In the genomic region with DNA sequence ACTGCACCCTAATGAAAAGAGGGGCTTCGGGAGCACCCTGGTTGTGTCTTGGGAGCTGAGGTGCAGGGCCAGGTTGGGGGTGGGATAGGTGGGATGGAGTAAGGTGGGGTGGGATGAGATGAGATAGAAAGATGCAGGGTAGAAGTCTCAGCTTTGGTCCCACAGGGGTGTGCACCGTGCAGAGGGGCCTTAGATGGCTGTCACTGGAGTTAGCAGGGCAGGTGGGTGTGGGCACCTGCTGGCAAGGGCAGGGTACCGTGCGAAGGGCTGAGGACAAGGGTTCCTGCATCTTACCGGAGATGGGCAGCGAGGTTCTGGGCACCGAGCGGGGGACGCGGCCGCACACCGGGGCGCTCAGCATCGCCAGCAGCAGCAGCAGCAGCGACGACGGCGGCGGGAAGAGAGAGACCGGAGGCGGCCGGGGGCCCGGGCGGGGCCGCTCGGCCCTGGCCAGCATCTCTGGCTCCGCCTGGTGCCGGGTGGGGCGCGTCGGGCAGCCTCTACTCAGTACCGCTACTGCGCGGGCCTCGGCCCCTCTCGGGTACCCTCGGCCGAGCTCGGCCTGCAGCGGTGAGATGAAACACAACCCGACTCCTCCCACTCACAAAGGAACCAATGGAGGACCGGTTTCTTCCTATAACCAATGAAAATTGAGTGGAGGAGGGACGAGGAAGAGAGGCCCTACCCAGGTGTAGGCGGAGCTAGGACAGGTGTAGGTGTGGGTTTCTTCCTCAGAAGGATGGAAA, we compare ENCODE assay signal across 9 mouse cellular contexts. TPM values are rescaled to one million over a fixed set of nuclear protein-coding genes. Genes with fewer than 3 reads are reported as not detected.
DNase-seq lines count a peak whose midpoint lies in the region; ATAC-seq and TF ChIP-seq lines count a peak whose summit lies in the region.
"Had no signal": no experiment of that assay in that cellular context is flagged by ENCODE, and none has a peak within 500 bp of the region (broad histone marks: within the 10 kb centered on the region; RNA-seq: fewer than 3 reads in every experiment).

A gene (minus strand): TSS at position 603 of the 746 bp plus-strand sequence.

- peak; percentile 76 for DNase-seq in Muller cell, postnatal 12 days (ENCODE audit: inconsistent ontology term)
- DNase-seq in layer of hippocampus, postnatal 25 days (ENCODE audit: extremely low spot score in 1 of 2, low spot score in 1 of 2): peak; percentile 52 to 55
- peak; percentile 90 for DNase-seq in lung, postnatal 0 days (ENCODE audit: low spot score)
- peak; percentile 86 for DNase-seq in retina, postnatal 1 day
- no peak for DNase-seq in spleen, adult 12 weeks (ENCODE audit: low spot score)

- WGBS in forebrain, embryonic 12.5 days: 2% methylated on average over 43 of the region's 44 CpGs
- WGBS in hindbrain, embryonic 16.5 days: 4% methylated on average over 28 of the region's 44 CpGs
- 4% methylated on average over 41 of the region's 44 CpGs for WGBS in lung, postnatal 0 days

- H3K4me2 ChIP-seq in forebrain, embryonic 12.5 days: peak within 1 kb of the TSS; percentile 82
- H3K4me2 ChIP-seq in hindbrain, embryonic 16.5 days (ENCODE audit: low read length): peak within 1 kb of the TSS; percentile 73
- peak within 1 kb of the TSS; percentile 61 for H3K4me2 ChIP-seq in lung, postnatal 0 days (replicated peaks; ENCODE audit: low read depth, low read length)

- H3K4me3 ChIP-seq in forebrain, embryonic 12.5 days (replicated peaks): peak within 1 kb of the TSS; percentile 67
- peak within 1 kb of the TSS; percentile 80 for H3K4me3 ChIP-seq in hindbrain, embryonic 16.5 days (ENCODE audit: low read length)
- peak within 1 kb of the TSS; percentile 37 for H3K4me3 ChIP-seq in lung, postnatal 0 days (ENCODE audit: low read depth, low read length)
- H3K4me3 ChIP-seq: heart, adult 2 months had no signal

- TF ChIP-seq CTCF in lung, postnatal 0 days (IDR thresholded peaks at IDR 0.05): no peak

- H3K4me1 ChIP-seq in forebrain, embryonic 12.5 days: 0 out of 2 replicates have a peak, but pooled peaks cover 9% of the 10 kb centered on the region
- H3K4me1 ChIP-seq in hindbrain, embryonic 16.5 days (ENCODE audit: control insufficient read depth, insufficient read depth, low read depth, low read length): no peaks in the 10 kb centered on the region
- no peaks in the 10 kb centered on the region for H3K4me1 ChIP-seq in lung, postnatal 0 days (ENCODE audit: insufficient read depth, low read depth, low read length)

- no peak within 1 kb of the TSS for H3K27ac ChIP-seq in forebrain, embryonic 12.5 days
- peak within 1 kb of the TSS; percentile 75 for H3K27ac ChIP-seq in hindbrain, embryonic 16.5 days (ENCODE audit: low read depth, low read length)
- H3K27ac ChIP-seq in lung, postnatal 0 days (ENCODE audit: low read length): no peak within 1 kb of the TSS
- H3K27ac ChIP-seq: heart, adult 2 months had no signal

- H3K9me3 ChIP-seq in forebrain, embryonic 12.5 days: no peaks in the 10 kb centered on the region
- H3K9me3 ChIP-seq in hindbrain, embryonic 16.5 days (ENCODE audit: control insufficient read depth, low read length): no peaks in the 10 kb centered on the region
- H3K9me3 ChIP-seq in lung, postnatal 0 days (ENCODE audit: low read length): no peaks in the 10 kb centered on the region

- H3K36me3 ChIP-seq in forebrain, embryonic 12.5 days (replicated peaks): no peaks in the 10 kb centered on the region
- peaks cover 9% of the 10 kb centered on the region for H3K36me3 ChIP-seq in hindbrain, embryonic 16.5 days (ENCODE audit: control insufficient read depth, insufficient read depth, low read length)
- H3K36me3 ChIP-seq in lung, postnatal 0 days (ENCODE audit: insufficient read depth, low read length): no peaks in the 10 kb centered on the region

- peak; percentile 100 for ATAC-seq in cerebellum, adult (ENCODE audit: insufficient number of reproducible peaks, low FRiP score, low TSS enrichment)
- peak; percentile 99 for ATAC-seq in forebrain, embryonic 12.5 days (ENCODE audit: low FRiP score)
- ATAC-seq in hindbrain, embryonic 16.5 days: peak; percentile 100
- ATAC-seq in lung, postnatal 0 days: peak; percentile 98

- peak within 1 kb of the TSS; percentile 79 for H3K9ac ChIP-seq in forebrain, embryonic 12.5 days
- H3K9ac ChIP-seq in hindbrain, embryonic 16.5 days (ENCODE audit: low read depth, low read length): peak within 1 kb of the TSS; percentile 86
- H3K9ac ChIP-seq in lung, postnatal 0 days (replicated peaks; ENCODE audit: low read depth): no peak within 1 kb of the TSS

- peaks cover 27% of the 10 kb centered on the region for H3K27me3 ChIP-seq in forebrain, embryonic 12.5 days
- no peaks in the 10 kb centered on the region for H3K27me3 ChIP-seq in hindbrain, embryonic 16.5 days (replicated peaks; ENCODE audit: control insufficient read depth, insufficient read depth, low read length)
- H3K27me3 ChIP-seq in lung, postnatal 0 days (replicated peaks; ENCODE audit: insufficient read depth, low read length): no peaks in the 10 kb centered on the region

- no peak for TF ChIP-seq EP300 in lung, postnatal 0 days (IDR thresholded peaks at IDR 0.05)

RNA-seq across cellular contexts. Expression of the gene that starts here (rescaled TPM):
- 4.6 and 5.9 TPM in 2 replicates for polyA plus RNA-seq in forebrain, embryonic 12.5 days (2016; fragmentation: Nextera tagmentation; extraction: Ambion mirVana)
- polyA plus RNA-seq in hindbrain, embryonic 16.5 days (2015; fragmentation: Nextera tagmentation; extraction: Ambion mirVana): 21.9 and 24.8 TPM in 2 replicates
- 10 to 100 TPM; 37.8 to 37.9 TPM for total RNA-seq in layer of hippocampus, postnatal 25 days (2021)
- polyA plus RNA-seq in lung, postnatal 0 days (2015; fragmentation: Nextera tagmentation; extraction: Ambion mirVana): 8.8 and 14.3 TPM in 2 replicates
